13 mouse cellular contexts compared by ENCODE assay signal in the genomic region with DNA sequence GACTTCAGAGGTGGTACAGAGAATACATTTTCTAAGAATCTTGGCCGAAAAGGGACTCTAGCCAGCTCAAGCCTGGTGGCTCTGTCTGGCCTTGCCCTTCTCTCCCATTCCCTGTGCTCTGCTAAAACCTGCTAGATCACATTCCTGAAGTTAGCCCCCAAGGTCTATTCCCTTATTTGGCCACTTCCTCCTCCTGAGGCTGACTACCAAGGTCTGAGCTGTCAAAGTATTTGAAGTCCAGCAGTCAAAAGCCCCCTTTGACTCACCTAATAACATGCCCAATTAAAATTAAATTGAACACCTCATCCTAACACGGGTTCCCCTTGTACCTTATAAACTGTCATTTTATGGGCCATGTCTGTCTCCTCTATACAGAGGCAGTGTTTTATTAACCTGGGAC.
DNase-seq lines count a peak whose midpoint lies in the region; ATAC-seq lines count a peak whose summit lies in the region.
"Had no signal": no experiment of that assay in that cellular context is flagged by ENCODE, and none has a peak within 500 bp of the region (broad histone marks: within the 10 kb centered on the region; RNA-seq: fewer than 3 reads in every experiment).

No protein-coding gene starts in this region.

- no peak overlapping the region for H3K27ac ChIP-seq in limb, embryonic 11.5 days (replicated peaks; ENCODE audit: low read depth, low read length)

- no peak overlapping the region for H3K9ac ChIP-seq in limb, embryonic 11.5 days (ENCODE audit: low read length)

- H3K4me2 ChIP-seq in limb, embryonic 11.5 days (ENCODE audit: low read depth, severe bottlenecking) = no peak overlapping the region

- DNase-seq in embryo, embryonic 10 days (ENCODE audit: low spot score) = peak; percentile 40
- DNase-seq in embryo, embryonic 11 days = no peak
- peak; percentile 36 to 43 for DNase-seq in adrenal gland, postnatal 36 days
- DNase-seq in kidney, adult 18-20 months = peak; percentile 39
- peak; percentile 38 for DNase-seq in limb, embryonic 11.5 days (ENCODE audit: low spot score)
- no peak for DNase-seq in gastrocnemius, postnatal 14 days
- DNase-seq in gastrocnemius, adult 8-10 months (ENCODE audit: low spot score in 2 of 2) = no peak
- DNase-seq: cerebellum, adult 9-10 months; gastrocnemius, postnatal 36 days; heart, postnatal 14 days; lung, adult 2 months; thymus, adult 2 months had no signal

- intact Hi-C loops in gastrocnemius, postnatal 14 days (cut with DNase I; ENCODE audit: low total_unique reads) = no loop called here

- 38% methylated on average over 2 of the region's 2 CpGs for WGBS in limb, embryonic 11.5 days

- H3K4me3 ChIP-seq in limb, embryonic 11.5 days (ENCODE audit: low read depth, low read length) = no peak overlapping the region

- H3K4me1 ChIP-seq in limb, embryonic 11.5 days (ENCODE audit: control insufficient read depth, insufficient read depth, low read length) = no peaks in the 10 kb centered on the region

- no peaks in the 10 kb centered on the region for H3K36me3 ChIP-seq in limb, embryonic 11.5 days (ENCODE audit: control insufficient read depth, insufficient read depth, low read length)

- peak; percentile 85 for ATAC-seq in limb, embryonic 11.5 days (ENCODE audit: insufficient number of reproducible peaks, low FRiP score, low TSS enrichment, low read depth)
- ATAC-seq in granulocyte monocyte progenitor cell, adult 5-6 weeks (replicated peaks; ENCODE audit: poor library complexity, severe bottlenecking) = no peak

- H3K27me3 ChIP-seq in limb, embryonic 11.5 days (ENCODE audit: control insufficient read depth, insufficient read depth, low read length) = no peaks in the 10 kb centered on the region

- H3K9me3 ChIP-seq in limb, embryonic 11.5 days (ENCODE audit: control insufficient read depth, low read length) = no peaks in the 10 kb centered on the region

Comparison
In these comparisons a context has a peak if more than half of its experiments do, and no peak if none do; other contexts are left out.
1. DNase-seq: peak in embryo, embryonic 10 days (single experiment), adrenal gland, postnatal 36 days (2 of 2), kidney, adult 18-20 months (single experiment) and limb, embryonic 11.5 days (single experiment); none in embryo, embryonic 11 days (single experiment), gastrocnemius, postnatal 14 days (single experiment) and gastrocnemius, adult 8-10 months (0 of 2).